Mouse (Mus musculus): ENCODE measurements around the gene Triobp.
"Not testable (repeated sequence)": the region's sequence is repeated elsewhere in the genome, so short reads cannot be mapped to it uniquely, and the experiment has no call there.

The Triobp gene

GRCm38 (mm10) chr15:79001559-79001958 is 54.0 kb downstream of the Triobp start:
- no peak for DNase-seq (ENCODE audit: low read depth)

GRCm38 (mm10) chr15:79002036-79002435 is 54.5 kb downstream of the Triobp start:
- DNase-seq (ENCODE audit: low read depth), result no peak

- no peak for DNase-seq (ENCODE audit: low read depth)
These were observed 55.6 kb downstream of the Triobp start for GRCm38 (mm10) chr15:79003079-79003478.

- DNase-seq (ENCODE audit: low read depth), result no peak
These were observed 58.1 kb downstream of the Triobp start for GRCm38 (mm10) chr15:79005581-79005980.

GRCm38 (mm10) chr15:79006638-79007037 is 59.1 kb downstream of the Triobp start:
- DNase-seq (ENCODE audit: low read depth), result no peak

- DNase-seq (ENCODE audit: low read depth), result no peak
These were observed 59.5 kb downstream of the Triobp start for GRCm38 (mm10) chr15:79007059-79007458.

GRCm38 (mm10) chr15:79007836-79008235 is 60.3 kb downstream of the Triobp start:
- DNase-seq (ENCODE audit: low read depth), result not testable (repeated sequence)

- DNase-seq (ENCODE audit: low read depth), result no peak
These were observed 62.2 kb downstream of the Triobp start for GRCm38 (mm10) chr15:79009734-79010133.

GRCm38 (mm10) chr15:79011550-79011949 is 64.0 kb downstream of the Triobp start:
- DNase-seq (ENCODE audit: low read depth), result no peak

- no peak for DNase-seq (ENCODE audit: low read depth)
These were observed 65.9 kb downstream of the Triobp start for GRCm38 (mm10) chr15:79013382-79013781.

- DNase-seq (ENCODE audit: low read depth), result no peak
These were observed 70.7 kb downstream of the Triobp start for GRCm38 (mm10) chr15:79018191-79018590.

GRCm38 (mm10) chr15:79018886-79019285 is 71.4 kb downstream of the Triobp start:
- DNase-seq (ENCODE audit: low read depth), result no peak

- no peak for DNase-seq (ENCODE audit: low read depth)
These were observed 75.2 kb downstream of the Triobp start for GRCm38 (mm10) chr15:79022671-79023230.

GRCm38 (mm10) chr15:79023366-79023765 is 75.8 kb downstream of the Triobp start:
- no peak for DNase-seq (ENCODE audit: low read depth)

- no peak for DNase-seq (ENCODE audit: low read depth)
These were observed 78.3 kb downstream of the Triobp start for GRCm38 (mm10) chr15:79025687-79026308.

GRCm38 (mm10) chr15:79026511-79027290 is 79.2 kb downstream of the Triobp start:
- no peak for DNase-seq (ENCODE audit: low read depth)

- DNase-seq (ENCODE audit: low read depth), result no peak
These were observed 80.0 kb downstream of the Triobp start for GRCm38 (mm10) chr15:79027291-79028205.

- peak; percentile 58 for DNase-seq (ENCODE audit: low read depth)
These were observed 80.8 kb downstream of the Triobp start, which contains the start of gene H1f0 for GRCm38 (mm10) chr15:79028237-79028738. Gene H1f0, plus strand, starts transcription at chr15:79028450.

- DNase-seq (ENCODE audit: low read depth), result no peak
These were observed 81.4 kb downstream of the Triobp start for GRCm38 (mm10) chr15:79028823-79029484.

- no peak for DNase-seq (ENCODE audit: low read depth)
These were observed 82.2 kb downstream of the Triobp start for GRCm38 (mm10) chr15:79029519-79030241.
